Mouse (Mus musculus): ENCODE data around the gene Tymp.

Tymp gene

GRCm38 (mm10) chr15:89373762-89374248, 3.0 kb downstream of the Tymp start, which contains the start of gene Sco2:
Gene Sco2, minus strand, starts transcription at chr15:89373846.
- DNase-seq (ENCODE audit: low spot score in 2 of 2), result peak; percentile 96 to 98

GRCm38 (mm10) chr15:89373027-89373761, 3.6 kb downstream of the Tymp start:
- peak in 1 of 2 experiments; percentile 81 for DNase-seq (ENCODE audit: low spot score in 2 of 2)

- no peak for DNase-seq (ENCODE audit: low spot score in 2 of 2)
These were observed 4.3 kb downstream of the Tymp start for GRCm38 (mm10) chr15:89372536-89372935.

GRCm38 (mm10) chr15:89372068-89372467, 4.8 kb downstream of the Tymp start:
- DNase-seq (ENCODE audit: low spot score in 2 of 2), result no peak

- DNase-seq (ENCODE audit: low spot score in 2 of 2), result no peak
These were observed 11.7 kb downstream of the Tymp start for GRCm38 (mm10) chr15:89365141-89365551.

GRCm38 (mm10) chr15:89363051-89363450, 13.8 kb downstream of the Tymp start:
- no peak for DNase-seq (ENCODE audit: low spot score in 2 of 2)

- DNase-seq (ENCODE audit: low spot score in 2 of 2), result no peak
These were observed 18.1 kb downstream of the Tymp start for GRCm38 (mm10) chr15:89358784-89359183.

- DNase-seq (ENCODE audit: low spot score in 2 of 2), result peak in 1 of 2 experiments; percentile 72
These were observed 20.5 kb downstream of the Tymp start for GRCm38 (mm10) chr15:89356372-89356771.

GRCm38 (mm10) chr15:89355241-89356187, 21.3 kb downstream of the Tymp start, which contains the start of the genes Lmf2 and Ncaph2:
Gene Lmf2, minus strand, starts transcription at chr15:89355659.
Gene Ncaph2, plus strand, starts transcription at chr15:89355719.
- peak; percentile 87 to 95 for DNase-seq (ENCODE audit: low spot score in 2 of 2)

GRCm38 (mm10) chr15:89354455-89354854, 22.4 kb downstream of the Tymp start:
- DNase-seq (ENCODE audit: low spot score in 2 of 2), result no peak

- no peak for DNase-seq (ENCODE audit: low spot score in 2 of 2)
These were observed 23.0 kb downstream of the Tymp start for GRCm38 (mm10) chr15:89353837-89354236.

- DNase-seq (ENCODE audit: low spot score in 2 of 2), result no peak
These were observed 24.0 kb downstream of the Tymp start for GRCm38 (mm10) chr15:89352795-89353194.

- DNase-seq (ENCODE audit: low spot score in 2 of 2), result no peak
These were observed 24.8 kb downstream of the Tymp start for GRCm38 (mm10) chr15:89352054-89352453.

- no peak for DNase-seq (ENCODE audit: low spot score in 2 of 2)
These were observed 25.5 kb downstream of the Tymp start for GRCm38 (mm10) chr15:89351302-89351701.

GRCm38 (mm10) chr15:89350447-89350846, 26.4 kb downstream of the Tymp start:
- DNase-seq (ENCODE audit: low spot score in 2 of 2), result no peak

- no peak for DNase-seq (ENCODE audit: low spot score in 2 of 2)
These were observed 33.5 kb downstream of the Tymp start for GRCm38 (mm10) chr15:89343325-89343724.

- no peak for DNase-seq (ENCODE audit: low spot score in 2 of 2)
These were observed 35.2 kb downstream of the Tymp start for GRCm38 (mm10) chr15:89341678-89342077.

GRCm38 (mm10) chr15:89340136-89340535, 36.7 kb downstream of the Tymp start:
- no peak for DNase-seq (ENCODE audit: low spot score in 2 of 2)

GRCm38 (mm10) chr15:89339696-89340095, 37.1 kb downstream of the Tymp start:
- DNase-seq (ENCODE audit: low spot score in 2 of 2), result no peak

- no peak for DNase-seq (ENCODE audit: low spot score in 2 of 2)
These were observed 40.4 kb downstream of the Tymp start for GRCm38 (mm10) chr15:89336422-89336821.

GRCm38 (mm10) chr15:89334774-89335537, 41.9 kb downstream of the Tymp start:
- no peak for DNase-seq (ENCODE audit: low spot score in 2 of 2)
